Mouse (Mus musculus): ENCODE measurements around the gene Rgl1. TPM values are rescaled to one million over a fixed set of nuclear protein-coding genes. Genes with fewer than 3 reads are reported as not detected.
A peak's percentile ranks its signal among the peaks of the same experiment; 100 is the strongest.

Gene Rgl1
- polyA plus RNA-seq, 1 experiment from 2014 or later = 63.8 TPM

GRCm38 (mm10) chr1:152766804-152767748, 925 bp upstream of the Rgl1 start:
- under 1% methylated on average over 54 of the region's 60 CpGs for WGBS
- H3K4me1 ChIP-seq (ENCODE audit: control insufficient read depth, insufficient read depth, low read length) = no peaks in the 10 kb centered on the region

GRCm38 (mm10) chr1:152761791-152762190, 4.4 kb downstream of the Rgl1 start:
- H3K4me2 ChIP-seq (replicated peaks; ENCODE audit: low read depth, low read length) = no peak overlapping the region
- H3K9me3 ChIP-seq (ENCODE audit: control insufficient read depth, low read length) = no peaks in the 10 kb centered on the region
- H3K4me3 ChIP-seq (ENCODE audit: low read length) = no peak overlapping the region
- no peaks in the 10 kb centered on the region for H3K36me3 ChIP-seq (ENCODE audit: control insufficient read depth, insufficient read depth, low read length)
- WGBS = 87% methylated on average over 2 of the region's 2 CpGs
- H3K9ac ChIP-seq (ENCODE audit: low read depth, low read length) = no peak overlapping the region
- H3K27me3 ChIP-seq (ENCODE audit: control insufficient read depth, insufficient read depth, low read length) = peaks cover 3% of the 10 kb centered on the region; the same call in 1 of the 2 replicates
- no peak overlapping the region for H3K27ac ChIP-seq (ENCODE audit: low read depth, low read length)
- ATAC-seq (ENCODE audit: low FRiP score, low TSS enrichment) = no peak
- H3K4me1 ChIP-seq (ENCODE audit: control insufficient read depth, insufficient read depth, low read length) = no peaks in the 10 kb centered on the region

More at GRCm38 (mm10) chr1:152766804-152767748, 925 bp upstream of the Rgl1 start:
- peak; percentile 73 for ATAC-seq (ENCODE audit: low FRiP score, low TSS enrichment)
- peaks cover 23% of the 10 kb centered on the region for H3K36me3 ChIP-seq (ENCODE audit: control insufficient read depth, insufficient read depth, low read length)
- H3K27ac ChIP-seq (ENCODE audit: low read depth, low read length) = peak overlapping the region; percentile 59
- peak overlapping the region; percentile 71 for H3K4me3 ChIP-seq (ENCODE audit: low read length)
- H3K4me2 ChIP-seq (replicated peaks; ENCODE audit: low read depth, low read length) = peak overlapping the region; percentile 56
- peak overlapping the region; percentile 84 for H3K9ac ChIP-seq (ENCODE audit: low read depth, low read length)
- H3K9me3 ChIP-seq (ENCODE audit: control insufficient read depth, low read length) = no peaks in the 10 kb centered on the region
- H3K27me3 ChIP-seq (ENCODE audit: control insufficient read depth, insufficient read depth, low read length) = peaks cover 3% of the 10 kb centered on the region; the same call in 1 of the 2 replicates

GRCm38 (mm10) chr1:152750312-152750965, 15.7 kb downstream of the Rgl1 start, which contains the start of gene Apobec4:
TSS of gene Apobec4 (plus strand) at chr1:152750551.
- Histone ChIP-seq H3K27me3 (ENCODE audit: control insufficient read depth, insufficient read depth, low read length) (no peaks in the 10 kb centered on the region), H3K4me2 (replicated peaks; ENCODE audit: low read depth, low read length) (no peak within 1 kb of the TSS), H3K4me3 (ENCODE audit: low read length) (no peak within 1 kb of the TSS), H3K9ac (ENCODE audit: low read depth, low read length) (no peak within 1 kb of the TSS), H3K27ac (ENCODE audit: low read depth, low read length) (no peak within 1 kb of the TSS), H3K36me3 (ENCODE audit: control insufficient read depth, insufficient read depth, low read length) (no peaks in the 10 kb centered on the region), H3K9me3 (ENCODE audit: control insufficient read depth, low read length) (no peaks in the 10 kb centered on the region), H3K4me1 (ENCODE audit: control insufficient read depth, insufficient read depth, low read length) (0 out of 2 replicates have a peak, but pooled peaks cover under 1% of the 10 kb centered on the region)
- no peak for ATAC-seq (ENCODE audit: low FRiP score, low TSS enrichment)
- WGBS = 72% methylated on average over 13 of the region's 13 CpGs

- Histone ChIP-seq H3K4me1 (ENCODE audit: control insufficient read depth, insufficient read depth, low read length) (no peaks in the 10 kb centered on the region), H3K4me3 (ENCODE audit: low read length) (no peak overlapping the region), H3K36me3 (ENCODE audit: control insufficient read depth, insufficient read depth, low read length) (no peaks in the 10 kb centered on the region), H3K9ac (ENCODE audit: low read depth, low read length) (no peak overlapping the region), H3K27me3 (ENCODE audit: control insufficient read depth, insufficient read depth, low read length) (no peaks in the 10 kb centered on the region), H3K9me3 (ENCODE audit: control insufficient read depth, low read length) (no peaks in the 10 kb centered on the region), H3K27ac (ENCODE audit: low read depth, low read length) (no peak overlapping the region), H3K4me2 (replicated peaks; ENCODE audit: low read depth, low read length) (no peak overlapping the region)
- no peak for ATAC-seq (ENCODE audit: low FRiP score, low TSS enrichment)
- 74% methylated on average over 9 of the region's 9 CpGs for WGBS
Measured at GRCm38 (mm10) chr1:152749276-152749675, 16.9 kb downstream of the Rgl1 start.

GRCm38 (mm10) chr1:152746426-152746825, 19.7 kb downstream of the Rgl1 start:
- no peak overlapping the region for H3K4me3 ChIP-seq (ENCODE audit: low read length)
- no peak overlapping the region for H3K4me2 ChIP-seq (replicated peaks; ENCODE audit: low read depth, low read length)
- H3K27me3 ChIP-seq (ENCODE audit: control insufficient read depth, insufficient read depth, low read length) = no peaks in the 10 kb centered on the region
- no peaks in the 10 kb centered on the region for H3K36me3 ChIP-seq (ENCODE audit: control insufficient read depth, insufficient read depth, low read length)
- no peaks in the 10 kb centered on the region for H3K9me3 ChIP-seq (ENCODE audit: control insufficient read depth, low read length)
- no peak overlapping the region for H3K9ac ChIP-seq (ENCODE audit: low read depth, low read length)
- 0 out of 2 replicates have a peak, but pooled peaks have one; percentile 6 for ATAC-seq (ENCODE audit: low FRiP score, low TSS enrichment)
- H3K27ac ChIP-seq (ENCODE audit: low read depth, low read length) = no peak overlapping the region
- H3K4me1 ChIP-seq (ENCODE audit: control insufficient read depth, insufficient read depth, low read length) = no peaks in the 10 kb centered on the region
- WGBS = 5% methylated on average over 5 of the region's 5 CpGs

GRCm38 (mm10) chr1:152743095-152743826, 22.9 kb downstream of the Rgl1 start:
- WGBS = 54% methylated on average over 15 of the region's 15 CpGs
- no peak for ATAC-seq (ENCODE audit: low FRiP score, low TSS enrichment)

GRCm38 (mm10) chr1:152739374-152739773, 26.8 kb downstream of the Rgl1 start:
- H3K9ac ChIP-seq (ENCODE audit: low read depth, low read length) = no peak overlapping the region
- WGBS = 92% methylated on average over 11 of the region's 11 CpGs

More at GRCm38 (mm10) chr1:152743095-152743826, 22.9 kb downstream of the Rgl1 start:
- Histone ChIP-seq H3K4me1 (ENCODE audit: control insufficient read depth, insufficient read depth, low read length) (0 out of 2 replicates have a peak, but pooled peaks cover under 1% of the 10 kb centered on the region), H3K4me2 (replicated peaks; ENCODE audit: low read depth, low read length) (no peak overlapping the region), H3K27me3 (ENCODE audit: control insufficient read depth, insufficient read depth, low read length) (no peaks in the 10 kb centered on the region), H3K4me3 (ENCODE audit: low read length) (no peak overlapping the region), H3K9ac (ENCODE audit: low read depth, low read length) (no peak overlapping the region), H3K36me3 (ENCODE audit: control insufficient read depth, insufficient read depth, low read length) (no peaks in the 10 kb centered on the region), H3K27ac (ENCODE audit: low read depth, low read length) (no peak overlapping the region), H3K9me3 (ENCODE audit: control insufficient read depth, low read length) (no peaks in the 10 kb centered on the region)

GRCm38 (mm10) chr1:152738793-152739192, 27.4 kb downstream of the Rgl1 start:
- H3K9me3 ChIP-seq (ENCODE audit: control insufficient read depth, low read length) = no peaks in the 10 kb centered on the region
- no peaks in the 10 kb centered on the region for H3K27me3 ChIP-seq (ENCODE audit: control insufficient read depth, insufficient read depth, low read length)
- no peak overlapping the region for H3K27ac ChIP-seq (ENCODE audit: low read depth, low read length)
- H3K4me3 ChIP-seq (ENCODE audit: low read length) = no peak overlapping the region
- H3K36me3 ChIP-seq (ENCODE audit: control insufficient read depth, insufficient read depth, low read length) = no peaks in the 10 kb centered on the region
- 75% methylated on average over 9 of the region's 9 CpGs for WGBS
- H3K4me1 ChIP-seq (ENCODE audit: control insufficient read depth, insufficient read depth, low read length) = 0 out of 2 replicates have a peak, but pooled peaks cover 7% of the 10 kb centered on the region
- no peak for ATAC-seq (ENCODE audit: low FRiP score, low TSS enrichment)
- H3K9ac ChIP-seq (ENCODE audit: low read depth, low read length) = no peak overlapping the region
- no peak overlapping the region for H3K4me2 ChIP-seq (replicated peaks; ENCODE audit: low read depth, low read length)

More at GRCm38 (mm10) chr1:152739374-152739773, 26.8 kb downstream of the Rgl1 start:
- H3K27me3 ChIP-seq (ENCODE audit: control insufficient read depth, insufficient read depth, low read length) = no peaks in the 10 kb centered on the region
- H3K4me3 ChIP-seq (ENCODE audit: low read length) = no peak overlapping the region
- H3K27ac ChIP-seq (ENCODE audit: low read depth, low read length) = no peak overlapping the region
- H3K4me1 ChIP-seq (ENCODE audit: control insufficient read depth, insufficient read depth, low read length) = 0 out of 2 replicates have a peak, but pooled peaks cover 7% of the 10 kb centered on the region
- H3K9me3 ChIP-seq (ENCODE audit: control insufficient read depth, low read length) = no peaks in the 10 kb centered on the region
- ATAC-seq (ENCODE audit: low FRiP score, low TSS enrichment) = no peak
- no peak overlapping the region for H3K4me2 ChIP-seq (replicated peaks; ENCODE audit: low read depth, low read length)
- H3K36me3 ChIP-seq (ENCODE audit: control insufficient read depth, insufficient read depth, low read length) = no peaks in the 10 kb centered on the region
